Mouse (Mus musculus) heart, adult 2 months (tissue): ENCODE results near the gene Plod1. TPM values are rescaled to one million over a fixed set of nuclear protein-coding genes. Genes with fewer than 3 reads are reported as not detected.

ENCODE experiments used
- DNase-seq, 2 experiments: peaks; one replicate each; pipeline ENCODE4 v3.0.0; 2021
- H3K27ac ChIP-seq: fragments of 200-600 bp; 2 replicates; pipeline ENCODE4 v1.8.1; 2022
- H3K27me3 ChIP-seq: fragments of 200-500 bp; 2 replicates; pipeline ENCODE4 v1.6.1; 2012; ENCODE audit warnings: mild to moderate bottlenecking, low read length, inconsistent platforms, mixed read lengths; ENCODE audit not compliant: control insufficient read depth, insufficient read depth
- H3K36me3 ChIP-seq: fragments of 200-500 bp; 2 replicates; pipeline ENCODE4 v1.6.1; 2012; ENCODE audit warnings: low read length, inconsistent platforms; ENCODE audit not compliant: control insufficient read depth, insufficient read depth
- H3K4me1 ChIP-seq: fragments of 200-500 bp; 2 replicates; pipeline ENCODE4 v1.6.1; 2011; ENCODE audit warnings: low read length; ENCODE audit not compliant: control insufficient read depth, insufficient read depth
- H3K4me3 ChIP-seq: fragments of 200-600 bp; 2 replicates; pipeline ENCODE4 v1.8.1; 2022
- H3K79me2 ChIP-seq: fragments of 200-500 bp; replicated peaks from 2 replicates; pipeline ENCODE4 v1.6.1; 2012; ENCODE audit warnings: mild to moderate bottlenecking, inconsistent platforms, low read length, moderate library complexity, mixed read lengths; ENCODE audit not compliant: control insufficient read depth, insufficient read depth
- H3K9ac ChIP-seq: fragments of 200-500 bp; 2 replicates; pipeline ENCODE4 v1.6.1; 2012; ENCODE audit warnings: low read depth, mild to moderate bottlenecking, control low read depth, inconsistent platforms, low read length, mixed read lengths
- CTCF ChIP-seq: fragments of 200-600 bp; IDR thresholded peaks from 2 replicates; pipeline ENCODE4 v1.8.1; 2022; ENCODE audit warnings: antibody characterized with exemption, mild to moderate bottlenecking, moderate library complexity
- EP300 ChIP-seq: fragments of 200-500 bp; IDR thresholded peaks from 2 replicates; pipeline ENCODE4 v1.6.1; 2011; ENCODE audit warnings: low read depth, low read length, control low read depth; ENCODE audit not compliant: insufficient read depth
- POLR2A ChIP-seq: fragments of 200-500 bp; IDR thresholded peaks from 2 replicates; pipeline ENCODE4 v1.6.1; 2011; ENCODE audit warnings: mild to moderate bottlenecking, low read depth, low read length, control low read depth; ENCODE audit not compliant: insufficient read depth
- WGBS: fragments of 180-500 bp; shearing (Covaris S2); methylation state at CpG from one replicate; pipeline ENCODE4 v1.1.7; 2018; 5-methylcytosine and 5-hydroxymethylcytosine counted together
- intact Hi-C: fragments of 180-260 bp; cut with DNase I; formaldehyde crosslinking; loops from one replicate; pipeline ENCODE4 v1.15.1; 2025
- polyA plus RNA-seq: library from polyadenylated mRNA; depleted of rRNA; stranded (reverse); fragments of >200 nt; gene quantifications from 2 replicates; pipeline ENCODE4 v1.2.3, GENCODE M21; 2012
- total RNA-seq, 2 experiments: library from RNA; stranded (reverse); gene quantifications; 2 replicates each; pipeline ENCODE4 v1.2.3; 2021

The Plod1 gene
- total and polyA plus RNA-seq, 3 experiments = 62.4 to 88.6 (median 65.8) TPM

GRCm38 (mm10) chr4:147900452-147900851, 36.1 kb downstream of the Plod1 start:
- Histone ChIP-seq H3K79me2 (no peaks in the 10 kb centered on the region), H3K4me1 (peaks cover 23% of the 10 kb centered on the region), H3K4me3 (0 out of 2 replicates have a peak overlapping the region, but pooled peaks have one; percentile 1), H3K27me3 (no peaks in the 10 kb centered on the region), H3K27ac (peak overlapping the region; percentile 97), H3K36me3 (peaks cover 39% of the 10 kb centered on the region), H3K9ac (peak overlapping the region; percentile 50)
- intact Hi-C loops = loop anchor here (5.0 kb wide), 1 partner anchor 33 kb away; the partner anchor contains the start of genes Fv1 and Miip
- TF ChIP-seq CTCF = no peak
- TF ChIP-seq POLR2A = no peak; the same call in none of the 2 replicates
- peak; percentile 37; the same call in 1 of the 2 replicates for TF ChIP-seq EP300
- 51% methylated on average over 7 of the region's 7 CpGs for WGBS
- DNase-seq = peak in 1 of 2 experiments; percentile 49

- peaks cover 20% of the 10 kb centered on the region for H3K4me1 ChIP-seq
- H3K9ac ChIP-seq = peak overlapping the region; percentile 44
- H3K27ac ChIP-seq = peak overlapping the region; percentile 97
- 71% methylated on average over 3 of the region's 3 CpGs for WGBS
- intact Hi-C loops = no loop called here
- no peak for TF ChIP-seq CTCF
- TF ChIP-seq POLR2A = peak; percentile 65
- peak; percentile 51 to 70 for DNase-seq
- peaks cover 2% of the 10 kb centered on the region; the same call in 1 of the 2 replicates for H3K79me2 ChIP-seq
- no peaks in the 10 kb centered on the region for H3K27me3 ChIP-seq
- H3K36me3 ChIP-seq = peaks cover 52% of the 10 kb centered on the region
- no peak overlapping the region for H3K4me3 ChIP-seq
These were observed 39.2 kb downstream of the Plod1 start for GRCm38 (mm10) chr4:147897348-147897747.

GRCm38 (mm10) chr4:147896411-147896810, 40.2 kb downstream of the Plod1 start:
- 11% methylated on average over 1 of the region's 1 CpGs for WGBS
- Histone ChIP-seq H3K27me3 (no peaks in the 10 kb centered on the region), H3K4me1 (peaks cover 20% of the 10 kb centered on the region), H3K79me2 (peaks cover 2% of the 10 kb centered on the region; the same call in 1 of the 2 replicates), H3K4me3 (no peak overlapping the region), H3K9ac (no peak overlapping the region), H3K27ac (peak overlapping the region; percentile 97), H3K36me3 (peaks cover 57% of the 10 kb centered on the region)
- peak; percentile 76; the same call in 1 of the 2 replicates for TF ChIP-seq EP300
- TF ChIP-seq POLR2A = 0 out of 2 replicates have a peak, but pooled peaks have one; percentile 31
- no peak for TF ChIP-seq CTCF
- DNase-seq = peak in 1 of 2 experiments; percentile 58
- intact Hi-C loops = no loop called here

- WGBS = 39% methylated on average over 4 of the region's 4 CpGs
- no peak for DNase-seq
- Histone ChIP-seq H3K9ac (peak overlapping the region; percentile 9), H3K36me3 (peaks cover 56% of the 10 kb centered on the region), H3K79me2 (peaks cover 2% of the 10 kb centered on the region; the same call in 1 of the 2 replicates), H3K4me3 (no peak overlapping the region), H3K4me1 (peaks cover 19% of the 10 kb centered on the region), H3K27me3 (no peaks in the 10 kb centered on the region), H3K27ac (peak overlapping the region; percentile 97)
- TF ChIP-seq CTCF (no peak), EP300 (no peak), POLR2A (no peak)
- intact Hi-C loops = no loop called here
These were observed 40.7 kb downstream of the Plod1 start for GRCm38 (mm10) chr4:147895815-147896330.

- Histone ChIP-seq H3K27ac (peak overlapping the region; percentile 65), H3K27me3 (no peaks in the 10 kb centered on the region), H3K4me3 (no peak overlapping the region), H3K36me3 (peaks cover 32% of the 10 kb centered on the region), H3K9ac (no peak overlapping the region), H3K4me1 (peaks cover 5% of the 10 kb centered on the region; the same call in 1 of the 2 replicates), H3K79me2 (peaks cover 2% of the 10 kb centered on the region; the same call in 1 of the 2 replicates)
- peak in 1 of 2 experiments; percentile 37 for DNase-seq
- intact Hi-C loops = no loop called here
- no peak for TF ChIP-seq POLR2A
- no peak; the same call in 1 of the 2 replicates for TF ChIP-seq EP300
- TF ChIP-seq CTCF = no peak
- WGBS = 71% methylated on average over 6 of the region's 6 CpGs
These were observed 46.2 kb downstream of the Plod1 start for GRCm38 (mm10) chr4:147890341-147890740.

- no peaks in the 10 kb centered on the region for H3K27me3 ChIP-seq
- no peak for TF ChIP-seq CTCF
- TF ChIP-seq POLR2A = no peak
- no peak for TF ChIP-seq EP300
- DNase-seq = no peak
- H3K36me3 ChIP-seq = peaks cover 19% of the 10 kb centered on the region
- peaks cover 4% of the 10 kb centered on the region; the same call in 1 of the 2 replicates for H3K4me1 ChIP-seq
- intact Hi-C loops = no loop called here
- WGBS = 61% methylated on average over 4 of the region's 4 CpGs
- peaks cover 2% of the 10 kb centered on the region; the same call in 1 of the 2 replicates for H3K79me2 ChIP-seq
- H3K27ac ChIP-seq = no peak overlapping the region
- H3K4me3 ChIP-seq = no peak overlapping the region
- H3K9ac ChIP-seq = no peak overlapping the region
These were observed 48.3 kb downstream of the Plod1 start for GRCm38 (mm10) chr4:147888237-147888636.
